Mouse (Mus musculus): ENCODE results near the gene Cacna1d.
A peak's percentile ranks its signal among the peaks of the same experiment; 100 is the strongest.

The Cacna1d gene

GRCm38 (mm10) chr14:30491342-30491741 is at the start of gene Cacna1d:
Gene Cacna1d, minus strand, starts transcription at chr14:30491455.
- DNase-seq (ENCODE audit: low spot score): peak; percentile 10

GRCm38 (mm10) chr14:30533780-30534450 is 42.7 kb upstream of the Cacna1d start:
- no peak for DNase-seq (ENCODE audit: low spot score)

GRCm38 (mm10) chr14:30531896-30532295 is 40.6 kb upstream of the Cacna1d start:
- no peak for DNase-seq (ENCODE audit: low spot score)

GRCm38 (mm10) chr14:30531431-30531830 is 40.2 kb upstream of the Cacna1d start:
- DNase-seq (ENCODE audit: low spot score): no peak

- peak; percentile 25 for DNase-seq (ENCODE audit: low spot score)
These were observed 39.5 kb upstream of the Cacna1d start for GRCm38 (mm10) chr14:30530726-30531269.

GRCm38 (mm10) chr14:30529454-30529853 is 38.2 kb upstream of the Cacna1d start:
- no peak for DNase-seq (ENCODE audit: low spot score)

- no peak for DNase-seq (ENCODE audit: low spot score)
These were observed 37.7 kb upstream of the Cacna1d start for GRCm38 (mm10) chr14:30528961-30529360.

GRCm38 (mm10) chr14:30528392-30528791 is 37.1 kb upstream of the Cacna1d start:
- no peak for DNase-seq (ENCODE audit: low spot score)

GRCm38 (mm10) chr14:30523356-30523755 is 32.1 kb upstream of the Cacna1d start:
- no peak for DNase-seq (ENCODE audit: low spot score)

GRCm38 (mm10) chr14:30519323-30519722 is 28.1 kb upstream of the Cacna1d start:
- no peak for DNase-seq (ENCODE audit: low spot score)

- DNase-seq (ENCODE audit: low spot score): no peak
These were observed 24.9 kb upstream of the Cacna1d start for GRCm38 (mm10) chr14:30515931-30516723.

GRCm38 (mm10) chr14:30512896-30513295 is 21.6 kb upstream of the Cacna1d start:
- no peak for DNase-seq (ENCODE audit: low spot score)

GRCm38 (mm10) chr14:30510214-30510763 is 19.0 kb upstream of the Cacna1d start:
- DNase-seq (ENCODE audit: low spot score): no peak

GRCm38 (mm10) chr14:30504990-30505389 is 13.7 kb upstream of the Cacna1d start:
- DNase-seq (ENCODE audit: low spot score): no peak

GRCm38 (mm10) chr14:30498202-30498601 is 6.9 kb upstream of the Cacna1d start:
- no peak for DNase-seq (ENCODE audit: low spot score)

- no peak for DNase-seq (ENCODE audit: low spot score)
These were observed 3.7 kb upstream of the Cacna1d start for GRCm38 (mm10) chr14:30494998-30495397.

- no peak for DNase-seq (ENCODE audit: low spot score)
These were observed 2.0 kb upstream of the Cacna1d start for GRCm38 (mm10) chr14:30493276-30493675.

GRCm38 (mm10) chr14:30479361-30479948 is 11.8 kb downstream of the Cacna1d start, which contains the start of gene Dcp1a:
Gene Dcp1a, plus strand, starts transcription at chr14:30479535.
- peak; percentile 96 for DNase-seq (ENCODE audit: low spot score)

GRCm38 (mm10) chr14:30474416-30474815 is 16.8 kb downstream of the Cacna1d start:
- DNase-seq (ENCODE audit: low spot score): no peak

GRCm38 (mm10) chr14:30473605-30474004 is 17.6 kb downstream of the Cacna1d start:
- DNase-seq (ENCODE audit: low spot score): no peak

GRCm38 (mm10) chr14:30463312-30463711 is 27.9 kb downstream of the Cacna1d start:
- DNase-seq (ENCODE audit: low spot score): no peak

- peak; percentile 73 for DNase-seq (ENCODE audit: low spot score)
These were observed 31.2 kb downstream of the Cacna1d start for GRCm38 (mm10) chr14:30459891-30460523.

All from ovary, postnatal 36 days (tissue).